In genomic region chr4:12647732-12648131, GRCm38 (mm10) we compare ENCODE assay signal across 15 mouse cellular contexts.
"Had no signal": no experiment of that assay in that cellular context is flagged by ENCODE, and none has a peak within 500 bp of the region (broad histone marks: within the 10 kb centered on the region; RNA-seq: fewer than 3 reads in every experiment).

No protein-coding gene starts in this region.

- H3K4me3 ChIP-seq: left cerebral cortex, adult 2 months; limb, embryonic 10.5 days; liver, embryonic 15.5 days; lung, embryonic 15.5 days; midbrain, embryonic 13.5 days; myocyte; neural tube, embryonic 15.5 days had no signal

- DNase-seq: kidney, adult 11 months; kidney, adult 9 months; kidney, postnatal 10 days; right cerebral cortex, adult 18-20 months; right cerebral cortex, postnatal 25 days; thymus, postnatal 36 days had no signal

- H3K9ac ChIP-seq: liver, embryonic 15.5 days; lung, embryonic 15.5 days; midbrain, embryonic 13.5 days; neural tube, embryonic 15.5 days had no signal

- H3K27ac ChIP-seq: left cerebral cortex, adult 2 months; limb, embryonic 10.5 days; liver, embryonic 15.5 days; lung, embryonic 15.5 days; macrophage; midbrain, embryonic 13.5 days; neural tube, embryonic 15.5 days had no signal

- ATAC-seq: midbrain, embryonic 13.5 days had no signal

- H3K27me3 ChIP-seq: liver, embryonic 15.5 days; lung, embryonic 15.5 days; midbrain, embryonic 13.5 days; neural tube, embryonic 15.5 days had no signal

- H3K36me3 ChIP-seq: limb, embryonic 10.5 days; liver, embryonic 15.5 days; lung, embryonic 15.5 days; midbrain, embryonic 13.5 days; neural tube, embryonic 15.5 days had no signal

- H3K4me1 ChIP-seq: liver, embryonic 15.5 days; neural tube, embryonic 15.5 days had no signal

- H3K9me3 ChIP-seq: limb, embryonic 10.5 days; liver, embryonic 15.5 days; lung, embryonic 15.5 days; midbrain, embryonic 13.5 days; neural tube, embryonic 15.5 days had no signal

- H3K4me2 ChIP-seq: liver, embryonic 11.5 days; liver, embryonic 15.5 days; lung, embryonic 15.5 days; midbrain, embryonic 13.5 days; neural tube, embryonic 15.5 days had no signal
